Mouse (Mus musculus) splenic B cell, adult 2 months (primary cell): Measurements from ENCODE around the gene Cryzl1.
A peak's percentile ranks its signal among the peaks of the same experiment; 100 is the strongest.

ENCODE experiments used
- DNase-seq: peaks from one replicate; pipeline ENCODE4 v3.0.0-alpha.2; 2011; ENCODE audit warnings: low read depth, low spot score
- H3K27me3 ChIP-seq: 2 replicates; pipeline ENCODE4 v1.6.1; 2012; ENCODE audit warnings: mild to moderate bottlenecking, low read length, moderate library complexity, mixed read lengths; ENCODE audit not compliant: control insufficient read depth, poor library complexity, insufficient read depth, severe bottlenecking
- H3K36me3 ChIP-seq: 2 replicates; pipeline ENCODE4 v1.6.1; 2012; ENCODE audit warnings: mild to moderate bottlenecking, low read length, moderate library complexity, mixed read lengths; ENCODE audit not compliant: control insufficient read depth, poor library complexity, insufficient read depth, severe bottlenecking

Cryzl1 gene

DNA sequence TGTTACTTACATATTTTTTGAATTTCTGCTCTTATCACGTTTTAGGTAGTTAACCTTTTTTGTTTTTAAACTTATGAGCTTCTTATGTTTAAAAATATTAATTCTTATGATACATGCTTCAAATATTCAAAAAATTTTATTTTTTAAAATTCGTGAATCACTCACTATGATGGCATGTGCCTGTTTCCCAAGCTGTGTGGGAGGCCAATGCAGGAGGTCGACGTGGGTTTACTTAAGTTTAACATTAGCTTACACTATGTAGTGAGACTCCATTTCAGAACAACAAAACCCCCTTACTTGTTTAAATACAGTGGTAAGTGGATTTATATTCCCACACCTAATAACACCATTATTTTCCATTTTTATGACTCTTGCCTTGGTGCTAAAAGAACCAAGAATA lies 24.8 kb upstream of the Cryzl1 start:
- no peaks in the 10 kb centered on the region for H3K27me3 ChIP-seq
- H3K36me3 ChIP-seq: no peaks in the 10 kb centered on the region
- no peak for DNase-seq

DNA sequence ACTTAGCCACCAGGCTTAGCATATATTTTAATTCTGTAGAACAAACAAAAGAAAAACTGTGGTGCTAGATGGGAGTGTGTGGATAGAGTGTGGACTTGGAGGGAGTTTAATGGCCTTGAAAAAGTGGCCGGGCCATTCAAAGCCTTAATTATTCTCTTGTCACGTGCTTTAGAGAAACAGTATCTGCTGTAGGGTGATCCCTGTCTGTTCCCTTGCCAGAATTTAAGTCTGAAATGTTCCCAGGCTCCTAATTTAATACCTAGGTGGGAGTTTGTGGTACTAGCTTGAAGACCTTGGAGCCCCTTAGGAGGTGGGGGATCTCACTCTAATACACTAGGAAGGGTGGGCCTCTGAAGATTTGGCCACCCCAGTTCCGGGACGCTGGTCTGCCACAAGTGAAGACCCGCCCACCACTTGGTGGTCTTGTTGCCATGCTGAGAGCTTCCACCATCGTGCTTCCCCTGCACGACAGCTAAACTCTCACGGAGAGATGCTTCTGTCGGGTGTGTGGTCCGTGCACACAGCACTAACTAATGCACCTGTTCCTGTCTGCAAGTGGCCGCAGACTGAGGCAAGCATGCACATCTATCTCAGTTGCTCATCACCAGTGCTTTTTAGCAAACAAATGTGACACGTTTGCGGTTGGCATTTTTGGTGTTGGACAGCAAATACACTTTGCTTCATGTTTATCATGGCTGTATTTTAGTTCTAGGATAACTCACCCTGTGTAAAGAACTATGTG lies 23.0 kb upstream of the Cryzl1 start:
- no peaks in the 10 kb centered on the region for H3K36me3 ChIP-seq
- no peaks in the 10 kb centered on the region for H3K27me3 ChIP-seq
- no peak for DNase-seq

DNA sequence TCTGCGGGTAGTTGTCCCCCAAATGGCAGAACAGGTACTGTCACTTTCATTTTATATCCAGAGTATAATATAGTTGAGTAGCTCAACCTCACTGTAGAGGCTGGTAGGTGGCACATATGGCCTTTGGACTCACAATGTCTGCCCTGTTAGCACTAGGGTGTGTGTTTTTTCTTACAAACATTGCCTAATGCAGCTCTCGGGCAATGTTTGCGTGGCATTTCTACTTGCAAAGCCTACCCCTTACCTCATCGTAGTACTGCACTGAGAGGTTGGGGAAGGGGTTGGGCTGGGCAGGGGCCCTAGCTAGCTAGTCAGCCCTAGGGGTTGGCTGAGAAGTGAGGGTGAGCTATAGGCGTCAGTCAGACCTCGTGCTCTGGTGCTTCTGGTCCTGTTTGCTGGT lies 18.8 kb upstream of the Cryzl1 start:
- Histone ChIP-seq H3K36me3 (no peaks in the 10 kb centered on the region), H3K27me3 (no peaks in the 10 kb centered on the region)
- DNase-seq: no peak

DNA sequence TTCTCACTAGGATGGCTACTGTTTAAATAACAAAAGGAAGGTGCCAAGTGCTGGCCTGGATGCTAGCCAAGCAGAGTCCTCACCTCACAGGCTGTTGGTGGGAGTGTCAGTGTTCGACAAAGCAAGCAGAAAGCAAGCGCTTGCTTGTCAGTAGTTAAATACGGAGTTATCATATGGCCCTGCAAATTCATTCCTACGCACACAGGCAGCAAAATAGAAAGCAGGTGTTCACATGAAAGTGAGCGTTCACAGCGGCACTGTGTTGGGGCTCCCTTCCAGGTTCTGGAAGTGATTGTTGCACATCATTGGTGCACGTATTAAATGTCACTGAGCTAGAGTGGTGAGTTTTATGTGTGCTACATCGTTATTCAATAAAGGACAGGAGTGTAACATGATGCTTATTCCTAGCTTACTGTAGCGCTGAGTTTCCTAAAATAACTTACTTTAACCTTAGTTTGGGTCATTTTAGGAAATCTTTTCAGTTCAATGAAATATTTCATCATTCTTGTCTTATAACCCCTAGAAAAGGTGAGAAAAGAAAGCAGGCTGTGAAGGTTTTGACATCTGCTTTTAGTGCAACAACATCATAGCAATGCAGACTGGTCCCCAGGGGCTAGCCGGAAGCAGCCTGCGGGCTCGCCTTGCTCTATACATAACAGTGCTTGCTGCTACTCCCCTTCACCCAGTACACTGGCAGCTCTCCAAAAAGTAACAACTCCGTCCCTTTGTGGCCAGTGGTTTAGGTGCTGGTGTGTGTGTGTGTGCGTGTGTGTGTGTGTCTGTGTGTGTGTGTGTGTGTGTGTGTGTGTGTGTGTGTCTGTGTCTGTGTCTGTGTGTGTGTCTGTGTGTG lies 17.6 kb upstream of the Cryzl1 start:
- no peaks in the 10 kb centered on the region for H3K36me3 ChIP-seq
- peak; percentile 83 for DNase-seq
- no peaks in the 10 kb centered on the region for H3K27me3 ChIP-seq

DNA sequence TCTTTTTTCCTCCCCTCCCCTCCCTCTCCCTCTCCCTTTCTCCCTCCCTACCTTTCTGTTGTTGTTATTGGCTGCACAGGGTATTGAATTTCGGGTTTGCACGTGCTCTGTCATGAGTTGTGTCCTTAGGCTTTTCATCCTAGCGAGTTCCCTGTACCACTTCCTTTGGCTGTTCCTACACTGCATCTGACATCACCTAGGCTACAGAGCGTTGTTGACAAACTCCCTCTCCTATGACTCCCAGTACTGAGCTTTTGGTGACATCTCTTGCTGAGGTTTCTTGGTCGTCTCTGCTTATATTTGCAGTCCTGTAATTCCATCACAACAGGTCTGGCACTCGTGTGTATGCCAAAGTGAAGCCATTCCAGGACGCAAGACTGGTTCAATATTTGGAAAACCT lies 14.3 kb upstream of the Cryzl1 start:
- no peaks in the 10 kb centered on the region for H3K27me3 ChIP-seq
- H3K36me3 ChIP-seq: no peaks in the 10 kb centered on the region
- DNase-seq: no peak

DNA sequence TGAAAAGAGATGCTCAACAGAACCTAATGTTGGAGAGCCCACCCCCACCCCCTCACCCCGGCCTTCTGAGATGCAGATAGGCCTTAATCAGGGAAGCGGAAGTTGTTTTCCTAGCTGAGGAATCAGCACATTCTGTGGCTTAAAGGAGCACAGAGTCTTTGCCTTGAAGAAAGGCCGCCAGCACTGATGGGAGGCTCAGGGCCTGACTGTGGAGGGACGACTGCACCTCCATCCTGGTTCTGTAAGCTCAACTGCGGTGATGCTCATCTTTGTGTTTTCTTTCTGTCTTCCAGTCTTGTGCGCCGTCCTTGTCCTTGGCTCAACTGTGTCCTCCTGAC lies 12.1 kb upstream of the Cryzl1 start:
- Histone ChIP-seq H3K36me3 (no peaks in the 10 kb centered on the region), H3K27me3 (no peaks in the 10 kb centered on the region)
- DNase-seq: no peak

DNA sequence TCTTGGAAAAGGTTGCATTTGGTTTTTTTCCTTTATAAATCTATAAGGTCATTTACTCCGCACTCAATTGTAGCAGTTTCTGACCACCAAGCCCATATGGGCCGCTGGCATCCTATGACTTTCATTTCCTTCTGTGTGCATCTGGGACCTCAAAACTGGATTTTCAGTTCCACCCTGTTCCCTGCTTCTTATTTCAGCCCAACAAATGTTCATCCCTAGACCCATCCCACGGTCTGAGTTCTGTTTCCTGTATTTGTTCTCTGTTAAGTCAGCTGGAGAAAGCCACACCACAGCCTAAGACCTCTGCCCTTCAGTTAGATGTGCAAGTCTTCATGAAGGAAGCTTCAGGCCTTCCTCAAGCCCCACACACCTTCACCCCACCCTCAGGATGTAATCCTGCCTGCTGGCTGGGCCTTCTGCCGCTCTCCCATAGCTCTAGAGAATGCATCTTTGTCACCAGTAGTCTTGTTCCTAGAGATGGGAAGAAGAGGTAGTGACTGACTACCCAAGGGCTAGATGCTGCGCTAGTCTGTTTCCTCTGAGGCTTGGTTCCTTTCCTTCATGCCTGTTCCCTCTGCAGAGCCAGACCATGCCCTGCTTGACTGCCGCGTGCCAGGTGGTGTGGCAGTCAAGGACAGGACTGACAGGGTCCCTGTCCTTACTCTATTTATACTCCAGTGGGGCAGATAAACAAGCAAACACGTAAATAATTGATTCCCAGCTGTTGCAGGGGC lies 11.6 kb upstream of the Cryzl1 start:
- H3K36me3 ChIP-seq: no peaks in the 10 kb centered on the region
- no peaks in the 10 kb centered on the region for H3K27me3 ChIP-seq

DNA sequence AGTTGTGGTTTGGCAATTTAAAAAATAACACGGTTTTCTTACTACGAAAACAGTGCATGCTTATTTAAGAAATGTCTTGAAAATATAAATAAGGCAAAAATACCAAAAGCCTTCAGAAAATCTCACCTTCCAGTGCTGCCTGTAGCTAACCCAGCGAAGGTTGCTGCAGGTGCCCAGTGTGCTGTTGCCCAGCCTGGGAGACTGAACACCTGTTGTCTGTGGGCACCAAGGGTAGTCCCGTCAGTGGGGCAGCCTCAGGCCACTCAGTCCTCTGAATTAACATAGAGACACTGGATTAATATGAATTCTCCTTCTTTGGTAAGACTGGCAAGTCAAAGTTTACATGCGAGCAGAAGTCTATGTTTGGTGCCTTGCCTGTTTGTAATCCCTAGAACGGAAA lies 9.7 kb upstream of the Cryzl1 start:
- DNase-seq: no peak
- H3K36me3 ChIP-seq: no peaks in the 10 kb centered on the region

More for the DNA sequence above, 11.6 kb upstream of the Cryzl1 start:
- no peak for DNase-seq

DNA sequence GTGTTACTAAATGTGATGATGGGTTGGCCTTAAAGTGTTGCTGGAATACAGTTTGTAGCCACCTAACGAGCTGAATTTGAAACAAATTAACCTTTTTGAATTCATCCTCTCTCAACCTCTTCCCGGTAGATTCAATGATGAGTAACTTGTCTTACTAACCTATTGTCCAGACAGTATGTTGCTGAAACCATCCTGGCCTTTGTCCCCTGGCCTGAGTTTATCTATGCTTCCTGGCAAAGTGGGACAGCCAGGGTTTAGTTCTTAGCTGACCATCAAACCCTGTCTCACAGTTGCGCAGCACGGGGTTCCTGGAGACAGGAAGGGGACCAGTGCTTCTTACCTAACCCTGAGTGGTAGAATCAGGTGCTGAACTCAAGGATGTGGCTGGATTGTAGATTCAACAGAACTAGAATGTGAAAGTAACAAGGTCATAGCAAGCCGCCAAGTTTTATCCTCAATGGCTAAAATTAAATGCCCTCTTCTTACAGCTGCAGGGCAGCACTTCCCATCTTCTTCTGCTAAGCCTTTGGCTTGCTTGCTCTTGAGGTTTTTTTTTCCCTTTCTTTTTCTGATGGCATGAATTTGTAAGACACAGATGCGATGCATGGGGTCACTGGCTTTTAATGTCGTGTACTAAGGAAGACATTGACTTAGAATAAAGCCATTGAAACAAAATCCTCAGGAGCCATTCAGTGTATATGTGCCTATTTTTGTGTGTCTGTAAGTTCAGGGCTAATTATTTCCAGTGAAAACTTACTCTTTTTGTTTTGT lies 7.5 kb upstream of the Cryzl1 start:
- Histone ChIP-seq H3K27me3 (no peaks in the 10 kb centered on the region), H3K36me3 (no peaks in the 10 kb centered on the region)
- DNase-seq: no peak

More for the DNA sequence above, 9.7 kb upstream of the Cryzl1 start:
- no peaks in the 10 kb centered on the region for H3K27me3 ChIP-seq

DNA sequence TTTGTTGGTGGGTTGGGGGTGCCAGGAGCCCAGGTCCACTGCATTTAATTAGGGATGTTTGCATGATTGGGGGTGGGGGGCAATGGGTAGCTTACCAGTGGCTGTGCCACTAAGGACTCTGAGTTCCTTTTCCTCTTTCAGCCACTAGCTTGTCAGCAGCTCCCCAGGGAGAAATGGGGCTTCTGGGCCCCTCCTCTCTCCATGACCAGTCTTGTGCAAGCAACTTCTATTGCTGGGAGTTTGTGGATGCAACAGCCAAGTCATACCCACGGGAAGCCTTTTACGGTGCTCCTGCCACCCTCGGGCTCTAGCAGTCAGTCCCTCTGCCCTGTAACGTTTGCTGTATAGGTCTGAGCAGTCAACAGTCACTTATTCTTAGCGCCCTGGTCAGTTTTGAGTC lies 6.0 kb upstream of the Cryzl1 start:
- H3K36me3 ChIP-seq: no peaks in the 10 kb centered on the region
- no peaks in the 10 kb centered on the region for H3K27me3 ChIP-seq
- DNase-seq: peak; percentile 33

DNA sequence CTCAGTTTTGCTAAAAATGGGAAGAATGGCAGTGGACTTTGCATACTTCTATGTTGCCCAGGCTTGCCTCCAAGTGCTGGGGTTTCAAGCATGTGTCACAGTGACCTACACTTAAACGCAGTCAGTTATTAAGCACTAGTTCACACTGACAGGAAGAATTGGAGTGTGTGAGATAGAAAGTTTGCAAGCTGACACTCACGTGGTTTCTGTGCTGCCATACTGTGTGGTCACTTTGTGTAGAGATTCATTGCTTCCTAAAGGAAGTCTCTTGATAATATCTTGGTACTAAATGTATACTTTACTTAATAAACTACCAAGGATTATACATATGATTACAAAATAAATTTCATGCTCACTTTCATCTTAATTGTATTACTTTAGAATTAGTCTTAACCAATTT lies 4.0 kb upstream of the Cryzl1 start:
- DNase-seq: no peak
- no peaks in the 10 kb centered on the region for H3K27me3 ChIP-seq

DNA sequence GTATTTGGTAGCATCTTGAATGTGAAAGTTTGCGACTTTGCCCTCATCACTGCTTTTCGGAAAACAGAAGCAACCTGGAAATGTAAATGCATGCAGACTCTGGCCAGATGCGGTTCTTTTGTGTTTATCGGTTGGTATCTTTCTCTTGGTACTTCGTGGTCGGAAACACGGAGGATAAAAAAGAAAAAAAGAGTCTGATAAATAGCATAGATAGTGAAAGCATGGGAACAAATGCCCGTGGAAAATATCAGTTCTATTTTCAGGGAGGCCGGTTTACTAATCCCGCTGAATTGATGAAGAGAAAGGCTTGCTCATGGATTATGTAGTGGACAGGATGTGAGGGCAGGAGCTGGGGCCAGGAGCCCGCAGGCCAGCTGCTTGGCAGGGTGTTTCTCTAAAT lies 1.7 kb upstream of the Cryzl1 start:
- H3K36me3 ChIP-seq: no peaks in the 10 kb centered on the region
- no peaks in the 10 kb centered on the region for H3K27me3 ChIP-seq
- DNase-seq: no peak

More for the DNA sequence above, 4.0 kb upstream of the Cryzl1 start:
- H3K36me3 ChIP-seq: no peaks in the 10 kb centered on the region

DNA sequence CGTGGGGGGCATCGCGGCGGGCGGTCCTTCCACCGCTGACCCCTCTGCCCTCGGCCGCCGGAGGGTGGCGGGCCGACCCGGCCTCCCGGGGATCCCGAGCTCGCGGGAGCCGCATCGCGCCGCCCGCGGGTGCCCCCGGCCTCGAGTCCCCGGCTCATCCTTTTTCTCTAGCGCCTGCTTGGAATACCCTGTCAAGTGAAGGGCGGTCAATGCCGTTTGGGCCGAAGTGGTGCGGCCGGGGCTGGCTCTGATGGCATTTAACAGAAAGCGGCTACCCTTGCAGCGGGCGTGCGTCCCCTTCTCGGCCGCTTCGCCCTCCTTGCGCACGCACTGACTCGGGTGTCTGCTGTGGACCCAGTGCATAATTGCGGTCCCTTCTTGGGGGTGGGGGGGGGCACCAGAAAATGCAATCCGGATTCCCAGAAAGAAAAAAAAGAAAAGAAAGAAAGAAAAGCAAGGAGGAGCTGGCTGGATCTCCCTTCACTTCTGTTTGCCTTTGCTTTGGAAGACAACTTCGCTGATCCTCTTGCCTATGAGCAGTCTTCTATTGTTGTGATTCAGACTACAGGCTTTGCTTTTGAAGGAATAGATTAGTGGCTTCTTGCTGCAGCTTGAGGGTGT lies 1.2 kb upstream of the Cryzl1 start:
- Histone ChIP-seq H3K27me3 (no peaks in the 10 kb centered on the region), H3K36me3 (no peaks in the 10 kb centered on the region)
- DNase-seq: peak; percentile 34

DNA sequence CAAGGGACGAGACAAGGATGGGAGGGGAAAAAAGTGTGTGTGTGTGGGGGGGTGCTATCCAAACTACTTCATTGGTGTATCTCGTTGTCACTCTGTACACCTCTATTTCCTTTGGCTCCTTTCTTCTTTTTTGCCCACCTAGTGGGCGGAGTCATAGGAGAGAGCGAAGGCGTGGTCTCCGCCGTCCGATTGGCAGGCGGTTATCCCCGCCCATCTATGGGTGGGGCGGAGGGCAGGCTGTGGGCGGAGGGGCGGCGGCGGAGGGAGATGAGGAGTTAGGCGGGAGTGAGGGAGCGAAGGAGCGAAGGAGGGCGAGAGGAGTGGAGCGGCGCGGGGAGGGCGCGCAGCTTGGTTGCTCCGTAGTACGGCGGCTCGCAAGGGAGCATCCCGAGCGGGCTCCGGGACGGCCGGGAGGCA lies 299 bp upstream of the Cryzl1 start, which contains the start of gene Itsn1:
Gene Itsn1 (plus strand): TSS at position 216 of the 417 bp plus-strand sequence.
- Histone ChIP-seq H3K36me3 (no peaks in the 10 kb centered on the region), H3K27me3 (no peaks in the 10 kb centered on the region)
- DNase-seq: peak; percentile 99
